Comparison of ENCODE assay signal across 10 mouse cellular contexts in the genomic region with DNA sequence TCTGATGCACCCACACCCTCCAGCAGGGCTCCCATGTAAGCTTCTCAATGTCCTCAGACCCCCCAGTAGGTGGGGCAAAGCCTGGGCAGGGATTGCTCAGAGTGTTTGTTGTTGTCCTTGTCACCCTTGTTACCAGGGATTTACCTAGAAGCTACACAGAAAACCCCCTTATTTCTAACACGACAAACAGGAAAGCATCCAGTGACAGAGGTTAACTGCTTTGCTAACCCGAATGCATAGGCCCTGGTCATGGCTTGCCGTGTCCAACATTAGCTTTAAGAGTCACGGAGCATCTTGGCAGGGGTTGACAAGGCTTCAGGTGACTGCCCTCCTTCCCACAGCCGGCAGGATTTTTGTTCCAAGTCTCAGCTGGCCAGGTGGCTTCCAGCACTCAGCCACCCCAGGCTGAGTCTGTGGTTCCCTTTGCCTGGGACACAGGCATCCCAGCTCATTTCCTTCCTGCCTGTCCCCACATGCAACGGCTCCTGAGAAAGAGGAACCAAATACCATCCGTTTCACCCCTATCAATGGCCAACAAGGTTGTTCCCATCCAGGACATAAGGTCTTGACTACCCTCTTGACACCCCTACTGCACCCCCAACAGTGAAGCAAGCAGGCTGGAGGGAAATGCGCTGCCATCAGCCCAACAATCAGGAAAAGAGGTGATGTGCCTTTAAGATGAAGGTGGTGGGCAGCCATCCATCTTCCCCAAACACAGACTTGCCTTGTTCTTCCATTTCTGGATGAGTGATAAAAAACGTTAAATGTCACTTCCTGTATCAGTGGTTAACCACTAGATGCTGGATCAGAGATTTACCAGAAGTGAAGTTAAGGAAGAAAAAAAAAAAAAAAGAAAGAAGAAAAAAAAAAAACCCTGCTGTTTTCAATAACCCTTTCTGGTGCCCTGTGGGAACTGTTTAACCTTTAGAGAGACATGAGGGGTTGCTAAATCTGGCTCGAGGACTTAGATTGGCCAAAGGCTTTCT. TPM values are rescaled to one million over a fixed set of nuclear protein-coding genes. Genes with fewer than 3 reads are reported as not detected.
A peak's percentile ranks its signal among the peaks of the same experiment; 100 is the strongest.
DNase-seq lines count a peak whose midpoint lies in the region; ATAC-seq lines count a peak whose summit lies in the region.
"Had no signal": no experiment of that assay in that cellular context is flagged by ENCODE, and none has a peak within 500 bp of the region (broad histone marks: within the 10 kb centered on the region; RNA-seq: fewer than 3 reads in every experiment).

No protein-coding gene starts in this region.

- no peak for ATAC-seq in lung, embryonic 15.5 days (ENCODE audit: borderline replicate concordance, extremely low read depth, low FRiP score, low TSS enrichment)
- ATAC-seq in megakaryocyte progenitor cell, adult 5-6 weeks (replicated peaks; ENCODE audit: poor library complexity) = peak; percentile 81
- no peak for ATAC-seq in midbrain, embryonic 11.5 days (ENCODE audit: low FRiP score)
- no peak for ATAC-seq in kidney, embryonic 14.5 days (ENCODE audit: low FRiP score, low TSS enrichment)

- H3K36me3 ChIP-seq in lung, embryonic 15.5 days = no peaks in the 10 kb centered on the region
- H3K36me3 ChIP-seq in midbrain, embryonic 11.5 days (ENCODE audit: control insufficient read depth, insufficient read depth, low read length) = no peaks in the 10 kb centered on the region
- H3K36me3 ChIP-seq in kidney, embryonic 14.5 days (ENCODE audit: control insufficient read depth, insufficient read depth, low read length) = no peaks in the 10 kb centered on the region

- no peaks in the 10 kb centered on the region for H3K9me3 ChIP-seq in lung, embryonic 15.5 days
- H3K9me3 ChIP-seq in midbrain, embryonic 11.5 days (ENCODE audit: control insufficient read depth, low read length) = no peaks in the 10 kb centered on the region
- H3K9me3 ChIP-seq in kidney, embryonic 14.5 days (ENCODE audit: control insufficient read depth, low read length) = no peaks in the 10 kb centered on the region

- 56% methylated on average over 10 of the region's 10 CpGs for WGBS in lung, embryonic 15.5 days
- WGBS in midbrain, embryonic 11.5 days = 70% methylated on average over 10 of the region's 10 CpGs
- WGBS in kidney, embryonic 14.5 days = 48% methylated on average over 10 of the region's 10 CpGs

- no peak overlapping the region for H3K9ac ChIP-seq in lung, embryonic 15.5 days
- no peak overlapping the region for H3K9ac ChIP-seq in midbrain, embryonic 11.5 days (ENCODE audit: low read length)
- no peak overlapping the region for H3K9ac ChIP-seq in kidney, embryonic 14.5 days (ENCODE audit: low read depth, low read length)

- H3K27ac ChIP-seq in lung, embryonic 15.5 days = peak overlapping the region; percentile 76; the same call in 1 of the 2 replicates
- H3K27ac ChIP-seq in midbrain, embryonic 11.5 days (ENCODE audit: low read depth, low read length) = no peak overlapping the region
- no peak overlapping the region for H3K27ac ChIP-seq in kidney, embryonic 14.5 days (ENCODE audit: low read depth, low read length)

- H3K4me1 ChIP-seq in lung, embryonic 15.5 days = peaks cover 6% of the 10 kb centered on the region; the same call in 1 of the 2 replicates
- H3K4me1 ChIP-seq in midbrain, embryonic 11.5 days (ENCODE audit: control insufficient read depth, insufficient read depth, low read length) = no peaks in the 10 kb centered on the region
- no peaks in the 10 kb centered on the region for H3K4me1 ChIP-seq in kidney, embryonic 14.5 days (ENCODE audit: control insufficient read depth, insufficient read depth, low read length)

- H3K4me2 ChIP-seq in lung, embryonic 15.5 days = no peak overlapping the region
- no peak overlapping the region for H3K4me2 ChIP-seq in midbrain, embryonic 11.5 days
- H3K4me2 ChIP-seq in kidney, embryonic 14.5 days (replicated peaks; ENCODE audit: low read depth, low read length) = no peak overlapping the region

- no peak for DNase-seq in lung, postnatal 14 days
- peak; percentile 88 for DNase-seq in MEL-GATA-1-ER (ENCODE audit: extremely low read depth, low read depth)
- peak; percentile 6 to 56 for DNase-seq in heart, adult 9 months (ENCODE audit: low spot score in 2 of 2)
- no peak for DNase-seq in midbrain, embryonic 11.5 days (ENCODE audit: low spot score, missing footprints)
- no peak for DNase-seq in adrenal gland, postnatal 36 days

- H3K27me3 ChIP-seq in lung, embryonic 15.5 days = no peaks in the 10 kb centered on the region
- H3K27me3 ChIP-seq in midbrain, embryonic 11.5 days (ENCODE audit: control insufficient read depth, insufficient read depth, low read length) = no peaks in the 10 kb centered on the region
- no peaks in the 10 kb centered on the region for H3K27me3 ChIP-seq in kidney, embryonic 14.5 days (ENCODE audit: control insufficient read depth, insufficient read depth, low read length)

- no peak overlapping the region for H3K4me3 ChIP-seq in lung, embryonic 15.5 days
- H3K4me3 ChIP-seq in midbrain, embryonic 11.5 days (ENCODE audit: low read depth, low read length) = no peak overlapping the region
- H3K4me3 ChIP-seq in kidney, embryonic 14.5 days (ENCODE audit: low read length) = no peak overlapping the region

RNA-seq across cellular contexts. Expression of a gene that starts 29.5 kb away (rescaled TPM):
- 3.8 and 4.5 TPM in 2 replicates for polyA plus RNA-seq in lung, embryonic 15.5 days (2015; fragmentation: Nextera tagmentation; extraction: Ambion mirVana)
- 1.3 and 1.4 TPM in 2 replicates for total RNA-seq in megakaryocyte progenitor cell, adult 5-6 weeks (2015)
- total RNA-seq in megakaryocyte progenitor cell, adult 5-6 weeks (2017) = 1.3 and 1.6 TPM in 2 replicates
- polyA plus RNA-seq in midbrain, embryonic 11.5 days (2014; fragmentation: Nextera tagmentation; extraction: Ambion mirVana) = not detected in 2 replicates
- polyA plus RNA-seq in kidney, embryonic 14.5 days (2014; fragmentation: Nextera tagmentation; extraction: Ambion mirVana) = 8.8 and 9.9 TPM in 2 replicates
- total RNA-seq in adrenal gland, postnatal 36 days (2021) = not detected
- total RNA-seq: gastrocnemius, postnatal 4 days; layer of hippocampus, postnatal 14 days had no signal

Comparison
In these comparisons a context has a peak if more than half of its experiments do, and no peak if none do; other contexts are left out.
1. DNase-seq: peak in MEL-GATA-1-ER (single experiment) and heart, adult 9 months (2 of 2); none in lung, postnatal 14 days (single experiment), midbrain, embryonic 11.5 days (single experiment) and adrenal gland, postnatal 36 days (0 of 2).